12 mouse cellular contexts compared by ENCODE assay signal in genomic region chr7:13260746-13261700, GRCm38 (mm10). TPM values are rescaled to one million over a fixed set of nuclear protein-coding genes. Genes with fewer than 3 reads are reported as not detected.
DNase-seq lines count a peak whose midpoint lies in the region; ATAC-seq lines count a peak whose summit lies in the region.
"Had no signal": no experiment of that assay in that cellular context is flagged by ENCODE, and none has a peak within 500 bp of the region (broad histone marks: within the 10 kb centered on the region; RNA-seq: fewer than 3 reads in every experiment).

No protein-coding gene starts in this region.

- no peaks in the 10 kb centered on the region for H3K9me3 ChIP-seq in embryonic facial prominence, embryonic 11.5 days (replicated peaks; ENCODE audit: control insufficient read depth, low read length)
- H3K9me3 ChIP-seq: kidney, embryonic 15.5 days had no signal

- intact Hi-C loops in left cerebral cortex, postnatal 36 days (cut with DNase I): no loop called here

- no peak overlapping the region for H3K9ac ChIP-seq in embryonic facial prominence, embryonic 11.5 days (replicated peaks; ENCODE audit: low read length)
- H3K9ac ChIP-seq: kidney, embryonic 15.5 days had no signal

- no peak overlapping the region for H3K4me2 ChIP-seq in embryonic facial prominence, embryonic 11.5 days (ENCODE audit: low read depth, low read length)
- H3K4me2 ChIP-seq: kidney, embryonic 15.5 days; liver, embryonic 11.5 days had no signal

- ATAC-seq in embryonic facial prominence, embryonic 11.5 days (replicated peaks; ENCODE audit: insufficient number of reproducible peaks, low FRiP score, low TSS enrichment, low read depth): peak; percentile 65

- H3K27me3 ChIP-seq in embryonic facial prominence, embryonic 11.5 days (ENCODE audit: control insufficient read depth, insufficient read depth, low read length): no peaks in the 10 kb centered on the region
- H3K27me3 ChIP-seq: kidney, embryonic 15.5 days had no signal

- no peak overlapping the region for H3K27ac ChIP-seq in embryonic facial prominence, embryonic 11.5 days (replicated peaks; ENCODE audit: low read depth, low read length)
- H3K27ac ChIP-seq: kidney, embryonic 15.5 days had no signal

- no peaks in the 10 kb centered on the region for H3K4me1 ChIP-seq in embryonic facial prominence, embryonic 11.5 days (ENCODE audit: control insufficient read depth, insufficient read depth, low read length)
- H3K4me1 ChIP-seq: kidney, embryonic 15.5 days had no signal

- 43% methylated on average over 50 of the region's 50 CpGs for WGBS in embryonic facial prominence, embryonic 11.5 days

- no peaks in the 10 kb centered on the region for H3K36me3 ChIP-seq in embryonic facial prominence, embryonic 11.5 days (replicated peaks; ENCODE audit: control insufficient read depth, insufficient read depth, low read depth, low read length)
- H3K36me3 ChIP-seq: kidney, embryonic 15.5 days had no signal

- peak; percentile 2 for DNase-seq in embryo, embryonic 11 days
- DNase-seq in embryo, embryonic 10.5 days (ENCODE audit: low spot score): no peak
- peak; percentile 5 for DNase-seq in layer of hippocampus, adult 11-12 months (ENCODE audit: low spot score)
- no peak for DNase-seq in layer of hippocampus, adult 18-20 months (ENCODE audit: low spot score in 2 of 2)
- no peak for DNase-seq in embryonic facial prominence, embryonic 11.5 days (ENCODE audit: low spot score)
- DNase-seq in left cerebral cortex, postnatal 36 days (ENCODE audit: low spot score in 2 of 2): peak; percentile 9 to 25
- DNase-seq in c-Kit-positive CD71-positive TER-119-positive erythroid progenitor cells, embryonic 14.5 days (ENCODE audit: low spot score): no peak
- DNase-seq in thymus, postnatal 14 days: no peak
- DNase-seq: spleen, adult 18-20 months had no signal

- H3K4me3 ChIP-seq in embryonic facial prominence, embryonic 11.5 days (ENCODE audit: low read depth, low read length): no peak overlapping the region
- H3K4me3 ChIP-seq: kidney, embryonic 15.5 days had no signal

RNA-seq across cellular contexts. Expression of gene Lig1, which starts 16.1 kb away (rescaled TPM):
- 1 to 10 TPM; 6.0 to 7.4 TPM for total RNA-seq in layer of hippocampus, adult 18-20 months (2021)
- 147 and 150 TPM in 2 replicates for polyA plus RNA-seq in embryonic facial prominence, embryonic 11.5 days (2014; fragmentation: Nextera tagmentation; extraction: Ambion mirVana)
- 1 to 10 TPM; 7.0 to 7.8 TPM for total RNA-seq in left cerebral cortex, postnatal 36 days (2021)

RNA-seq across cellular contexts. Expression of gene Zswim9, which starts 17.5 kb away (rescaled TPM):
- 10 to 100 TPM; 15.4 to 16.7 TPM for total RNA-seq in layer of hippocampus, adult 18-20 months (2021)
- 5.0 and 5.1 TPM in 2 replicates for polyA plus RNA-seq in embryonic facial prominence, embryonic 11.5 days (2014; fragmentation: Nextera tagmentation; extraction: Ambion mirVana)
- total RNA-seq in left cerebral cortex, postnatal 36 days (2021): 10 to 100 TPM; 13.4 to 15.9 TPM

RNA-seq across cellular contexts. Expression of gene Vmn1r89, which starts 48.2 kb away (rescaled TPM):
- not detected for total RNA-seq in layer of hippocampus, adult 18-20 months (2021)
- not detected in 2 replicates for polyA plus RNA-seq in embryonic facial prominence, embryonic 11.5 days (2014; fragmentation: Nextera tagmentation; extraction: Ambion mirVana)
- not detected for total RNA-seq in left cerebral cortex, postnatal 36 days (2021)
- total RNA-seq: monocyte, adult 5-6 weeks had no signal
- polyA plus RNA-seq: kidney, embryonic 15.5 days; liver, embryonic 11.5 days had no signal

Comparison
In these comparisons a context has a peak if more than half of its experiments do, and no peak if none do; other contexts are left out.
1. DNase-seq: peak in embryo, embryonic 11 days (single experiment), layer of hippocampus, adult 11-12 months (single experiment) and left cerebral cortex, postnatal 36 days (2 of 2); none in embryo, embryonic 10.5 days (single experiment), layer of hippocampus, adult 18-20 months (0 of 2), embryonic facial prominence, embryonic 11.5 days (single experiment), c-Kit-positive CD71-positive TER-119-positive erythroid progenitor cells, embryonic 14.5 days (single experiment) and thymus, postnatal 14 days (single experiment).